Mouse (Mus musculus): Measurements from ENCODE around the gene Gpm6a. TPM values are rescaled to one million over a fixed set of nuclear protein-coding genes. Genes with fewer than 3 reads are reported as not detected.
"Not testable (repeated sequence)": the region's sequence is repeated elsewhere in the genome, so short reads cannot be mapped to it uniquely, and the experiment has no call there.

Gene Gpm6a
- polyA plus RNA-seq, 2 experiments = 0.65 to 2.8 TPM

DNA sequence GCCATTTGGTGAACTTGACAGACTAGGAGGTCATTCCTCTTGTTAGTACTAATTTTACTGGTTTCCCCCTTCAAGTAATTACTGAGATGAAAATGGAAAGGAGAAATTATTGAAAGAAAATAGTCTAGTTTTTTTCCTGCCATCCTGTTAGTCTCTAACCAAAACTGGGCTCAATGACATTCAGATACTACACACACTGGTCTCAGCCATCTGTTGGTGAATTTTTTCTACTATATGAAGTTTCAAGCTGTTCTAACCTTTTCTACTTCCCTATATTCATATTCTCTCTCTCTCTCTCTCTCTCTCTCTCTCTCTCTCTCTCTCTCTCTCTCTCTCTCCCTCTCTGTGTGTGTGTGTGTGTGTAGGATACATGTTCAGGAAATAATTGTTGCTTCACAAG, 80.8 kb downstream of the Gpm6a start:
- no peak for TF ChIP-seq EP300 (IDR thresholded peaks at IDR 0.05; ENCODE audit: low read depth)
- TF ChIP-seq CTCF (IDR thresholded peaks at IDR 0.05; ENCODE audit: low read depth) = no peak
- DNase-seq (ENCODE audit: low read depth in 3 of 3, low spot score in 3 of 3) (no peak), ATAC-seq (ENCODE audit: insufficient read depth) (no peak)
- H3K9ac ChIP-seq (replicated peaks) = no peak overlapping the region
- H3K9me3 ChIP-seq (ENCODE audit: control insufficient read depth, low read length) = no peaks in the 10 kb centered on the region
- H3K4me2 ChIP-seq (ENCODE audit: low read depth) = no peak overlapping the region
- H3K36me3 ChIP-seq (replicated peaks; ENCODE audit: control insufficient read depth, insufficient read depth, low read depth) = no peaks in the 10 kb centered on the region
- no peak overlapping the region for H3K27ac ChIP-seq
- no peaks in the 10 kb centered on the region for H3K27me3 ChIP-seq (ENCODE audit: control insufficient read depth, insufficient read depth, low read length)
- H3K4me1 ChIP-seq (replicated peaks; ENCODE audit: control insufficient read depth in 2 of 2, insufficient read depth in 2 of 2, low read length in 1 of 2) = no peaks in the 10 kb centered on the region
- no peak overlapping the region for H3K4me3 ChIP-seq (ENCODE audit: insufficient read depth in 1 of 2, low read depth in 2 of 2, low read length in 2 of 2)

- WGBS (ENCODE audit: insufficient replicate concordance) = 24% methylated on average over 1 of the region's 1 CpGs
- TF ChIP-seq EP300 (IDR thresholded peaks at IDR 0.05; ENCODE audit: low read depth) = no peak
- no peak for TF ChIP-seq CTCF (IDR thresholded peaks at IDR 0.05; ENCODE audit: low read depth)
- no peak for DNase-seq (ENCODE audit: low read depth in 3 of 3, low spot score in 3 of 3)
- H3K9me3 ChIP-seq (ENCODE audit: control insufficient read depth, low read length) = no peaks in the 10 kb centered on the region
- no peak for ATAC-seq (ENCODE audit: insufficient read depth)
- H3K4me2 ChIP-seq (ENCODE audit: low read depth) = no peak overlapping the region
- H3K4me3 ChIP-seq (ENCODE audit: insufficient read depth in 1 of 2, low read depth in 2 of 2, low read length in 2 of 2) = no peak overlapping the region
- no peaks in the 10 kb centered on the region for H3K4me1 ChIP-seq (replicated peaks; ENCODE audit: control insufficient read depth in 2 of 2, insufficient read depth in 2 of 2, low read length in 1 of 2)
- no peak overlapping the region for H3K27ac ChIP-seq
- H3K27me3 ChIP-seq (ENCODE audit: control insufficient read depth, insufficient read depth, low read length) = no peaks in the 10 kb centered on the region
- no peak overlapping the region for H3K9ac ChIP-seq (replicated peaks)
- H3K36me3 ChIP-seq (replicated peaks; ENCODE audit: control insufficient read depth, insufficient read depth, low read depth) = no peaks in the 10 kb centered on the region
Observed at GRCm38 (mm10) chr8:55042955-55043354, 88.3 kb downstream of the Gpm6a start.

- DNase-seq (ENCODE audit: low read depth in 3 of 3, low spot score in 3 of 3) = no peak
- no peak for ATAC-seq (ENCODE audit: insufficient read depth)
- H3K9ac ChIP-seq (replicated peaks) = no peak overlapping the region
- H3K27ac ChIP-seq = no peak overlapping the region
- no peak overlapping the region for H3K4me3 ChIP-seq (ENCODE audit: insufficient read depth in 1 of 2, low read depth in 2 of 2, low read length in 2 of 2)
- H3K27me3 ChIP-seq (ENCODE audit: control insufficient read depth, insufficient read depth, low read length) = no peaks in the 10 kb centered on the region
- H3K4me2 ChIP-seq (ENCODE audit: low read depth) = no peak overlapping the region
- 60% methylated on average over 3 of the region's 3 CpGs for whole genome bisulfite sequencing (ENCODE audit: insufficient replicate concordance)
- TF ChIP-seq EP300 (IDR thresholded peaks at IDR 0.05; ENCODE audit: low read depth) (no peak), CTCF (IDR thresholded peaks at IDR 0.05; ENCODE audit: low read depth) (no peak)
- no peaks in the 10 kb centered on the region for H3K36me3 ChIP-seq (replicated peaks; ENCODE audit: control insufficient read depth, insufficient read depth, low read depth)
- no peaks in the 10 kb centered on the region for H3K4me1 ChIP-seq (replicated peaks; ENCODE audit: control insufficient read depth in 2 of 2, insufficient read depth in 2 of 2, low read length in 1 of 2)
- no peaks in the 10 kb centered on the region for H3K9me3 ChIP-seq (ENCODE audit: control insufficient read depth, low read length)
Observed at GRCm38 (mm10) chr8:55048396-55048795, 93.8 kb downstream of the Gpm6a start.

DNA sequence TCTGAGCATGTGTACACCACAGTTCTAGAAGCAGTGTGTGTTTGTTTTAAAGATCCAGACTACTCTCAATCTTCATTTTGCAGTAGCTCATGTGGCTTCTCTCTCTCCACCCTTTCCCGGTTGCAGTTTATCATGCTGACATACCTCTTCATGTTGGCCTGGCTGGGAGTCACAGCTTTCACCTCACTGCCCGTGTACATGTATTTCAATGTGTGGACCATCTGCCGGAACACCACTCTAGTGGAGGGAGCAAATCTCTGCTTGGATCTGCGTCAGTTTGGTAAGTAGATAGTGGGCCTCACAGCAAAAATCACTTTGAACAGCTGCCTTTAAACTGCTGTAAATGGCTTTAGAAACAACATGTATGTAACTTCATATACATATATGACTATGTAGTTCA, 95.3 kb downstream of the Gpm6a start:
- DNase-seq (ENCODE audit: low read depth in 3 of 3, low spot score in 3 of 3) (no peak), ATAC-seq (ENCODE audit: insufficient read depth) (no peak)
- H3K4me1 ChIP-seq (replicated peaks; ENCODE audit: control insufficient read depth in 2 of 2, insufficient read depth in 2 of 2, low read length in 1 of 2) = no peaks in the 10 kb centered on the region
- TF ChIP-seq EP300 (IDR thresholded peaks at IDR 0.05; ENCODE audit: low read depth) = no peak
- TF ChIP-seq CTCF (IDR thresholded peaks at IDR 0.05; ENCODE audit: low read depth) = no peak
- no peaks in the 10 kb centered on the region for H3K27me3 ChIP-seq (ENCODE audit: control insufficient read depth, insufficient read depth, low read length)
- no peaks in the 10 kb centered on the region for H3K9me3 ChIP-seq (ENCODE audit: control insufficient read depth, low read length)
- H3K36me3 ChIP-seq (replicated peaks; ENCODE audit: control insufficient read depth, insufficient read depth, low read depth) = no peaks in the 10 kb centered on the region
- 56% methylated on average over 4 of the region's 4 CpGs for WGBS (ENCODE audit: insufficient replicate concordance)
- H3K4me3 ChIP-seq (ENCODE audit: insufficient read depth in 1 of 2, low read depth in 2 of 2, low read length in 2 of 2) = no peak overlapping the region
- no peak overlapping the region for H3K27ac ChIP-seq
- no peak overlapping the region for H3K4me2 ChIP-seq (ENCODE audit: low read depth)
- no peak overlapping the region for H3K9ac ChIP-seq (replicated peaks)

GRCm38 (mm10) chr8:55068811-55069210, 114.2 kb downstream of the Gpm6a start:
- not testable (repeated sequence) for H3K36me3 ChIP-seq (replicated peaks; ENCODE audit: control insufficient read depth, insufficient read depth, low read depth); H3K9me3 ChIP-seq (ENCODE audit: control insufficient read depth, low read length); H3K4me3 ChIP-seq (ENCODE audit: insufficient read depth in 1 of 2, low read depth in 2 of 2, low read length in 2 of 2); H3K27me3 ChIP-seq (ENCODE audit: control insufficient read depth, insufficient read depth, low read length); H3K4me2 ChIP-seq (ENCODE audit: low read depth); H3K27ac ChIP-seq; DNase-seq (ENCODE audit: low read depth in 3 of 3, low spot score in 3 of 3); ATAC-seq (ENCODE audit: insufficient read depth); H3K9ac ChIP-seq (replicated peaks); H3K4me1 ChIP-seq (replicated peaks; ENCODE audit: control insufficient read depth in 2 of 2, insufficient read depth in 2 of 2, low read length in 1 of 2)
- WGBS (ENCODE audit: insufficient replicate concordance) = 81% methylated on average over 2 of the region's 2 CpGs

DNA sequence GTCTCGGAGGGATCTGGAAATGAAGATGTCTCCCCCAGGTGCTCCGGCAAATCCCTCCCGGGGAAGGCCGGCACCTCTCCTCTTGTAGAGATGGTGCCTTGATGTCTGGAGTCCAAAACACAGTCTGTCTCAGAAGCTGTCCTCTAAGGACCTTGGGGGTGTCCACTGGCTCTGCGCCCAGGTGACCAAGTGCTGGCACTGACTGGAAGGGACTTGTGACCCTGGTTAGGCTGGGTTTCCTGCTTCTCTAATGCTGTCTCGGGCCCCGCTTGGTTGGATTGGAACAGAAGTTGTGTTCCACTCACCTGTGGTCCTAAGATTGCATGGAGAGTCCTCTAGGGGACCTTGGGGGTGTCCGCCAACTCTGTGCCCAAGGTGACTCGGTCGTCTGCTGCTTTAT, 118.8 kb downstream of the Gpm6a start:
- H3K9me3 ChIP-seq (ENCODE audit: control insufficient read depth, low read length) = no peaks in the 10 kb centered on the region
- H3K4me3 ChIP-seq (ENCODE audit: insufficient read depth in 1 of 2, low read depth in 2 of 2, low read length in 2 of 2) = no peak overlapping the region
- ATAC-seq (ENCODE audit: insufficient read depth) = no peak
- no peaks in the 10 kb centered on the region for H3K4me1 ChIP-seq (replicated peaks; ENCODE audit: control insufficient read depth in 2 of 2, insufficient read depth in 2 of 2, low read length in 1 of 2)
- no peaks in the 10 kb centered on the region for H3K36me3 ChIP-seq (replicated peaks; ENCODE audit: control insufficient read depth, insufficient read depth, low read depth)
- no peak overlapping the region for H3K27ac ChIP-seq
- DNase-seq (ENCODE audit: low read depth in 3 of 3, low spot score in 3 of 3) = no peak
- H3K27me3 ChIP-seq (ENCODE audit: control insufficient read depth, insufficient read depth, low read length) = no peaks in the 10 kb centered on the region
- no peak overlapping the region for H3K4me2 ChIP-seq (ENCODE audit: low read depth)
- 74% methylated on average over 10 of the region's 10 CpGs for WGBS (ENCODE audit: insufficient replicate concordance)
- TF ChIP-seq CTCF (IDR thresholded peaks at IDR 0.05; ENCODE audit: low read depth) = no peak
- no peak for TF ChIP-seq EP300 (IDR thresholded peaks at IDR 0.05; ENCODE audit: low read depth)
- no peak overlapping the region for H3K9ac ChIP-seq (replicated peaks)
